Mouse (Mus musculus): Measurements from ENCODE around the gene Ctsl. TPM values are rescaled to one million over a fixed set of nuclear protein-coding genes. Genes with fewer than 3 reads are reported as not detected.

Ctsl gene
- polyA plus RNA-seq (2015; fragmentation: Nextera tagmentation; extraction: Ambion mirVana): 149 and 163 TPM in 2 replicates

DNA sequence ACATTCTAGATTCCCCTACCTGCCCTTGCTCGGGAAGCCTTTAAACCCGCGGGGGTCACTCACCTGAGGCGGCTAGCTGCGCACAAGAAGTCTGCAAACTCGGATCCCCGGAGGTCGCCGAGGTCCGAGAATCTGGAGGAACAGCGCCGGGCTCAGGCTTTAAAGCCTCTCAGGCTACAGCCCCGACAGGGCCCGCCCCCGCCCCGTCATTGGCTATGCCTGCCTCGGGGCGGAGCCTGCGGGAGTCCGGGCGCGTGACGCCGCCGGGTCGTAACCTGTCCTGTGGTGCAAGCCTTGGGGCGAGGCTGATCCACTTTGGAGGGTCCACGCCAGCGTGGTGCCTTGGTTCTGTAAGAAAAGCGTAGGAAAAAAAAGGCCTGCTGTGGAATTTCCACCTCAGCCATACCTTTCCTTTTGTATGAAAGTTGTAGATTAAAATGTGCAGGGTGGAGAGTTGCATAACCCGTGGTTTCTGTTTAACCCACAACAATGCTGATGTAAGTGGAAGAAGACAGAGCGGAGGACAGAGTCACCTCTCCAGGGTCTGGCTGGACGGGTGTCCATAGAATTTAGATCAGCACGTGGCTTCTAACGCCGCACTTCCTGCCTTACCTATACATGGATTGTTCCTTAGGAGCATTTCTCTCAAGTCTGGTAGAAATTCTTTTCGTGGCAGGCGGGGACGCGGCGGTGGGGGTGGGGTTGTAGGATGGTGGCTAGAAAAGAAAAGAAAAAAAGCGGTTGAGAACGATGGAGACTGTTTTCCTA lies at the start of gene Ctsl:
Gene Ctsl (minus strand): TSS at position 718 of the 768 bp plus-strand sequence.

GRCm38 (mm10) chr13:64312024-64312915 lies 58.4 kb downstream of the Ctsl start, which contains the start of gene Aaed1:
Gene Aaed1 (minus strand): TSS chr13:64312710.

Other genes starting within 250 kb of the Ctsl start
- gene Slc35d2, start 241.5 kb downstream of the Ctsl start, polyA plus RNA-seq (2015; fragmentation: Nextera tagmentation; extraction: Ambion mirVana): 2.7 and 4.6 TPM in 2 replicates
- gene Zfp367, start 217.7 kb downstream of the Ctsl start, polyA plus RNA-seq (2015; fragmentation: Nextera tagmentation; extraction: Ambion mirVana): 9.5 and 9.7 TPM in 2 replicates
- 20.9 and 21.3 TPM in 2 replicates for gene Habp4, start 209.1 kb downstream of the Ctsl start, polyA plus RNA-seq (2015; fragmentation: Nextera tagmentation; extraction: Ambion mirVana)
- 2.6 and 2.8 TPM in 2 replicates for gene Cdc14b, start 95.6 kb downstream of the Ctsl start, polyA plus RNA-seq (2015; fragmentation: Nextera tagmentation; extraction: Ambion mirVana)
- gene Aaed1, start 58.2 kb downstream of the Ctsl start, polyA plus RNA-seq (2015; fragmentation: Nextera tagmentation; extraction: Ambion mirVana): 49.1 and 53.8 TPM in 2 replicates
- gene Cdk20, start 61.4 kb upstream of the Ctsl start, polyA plus RNA-seq (2015; fragmentation: Nextera tagmentation; extraction: Ambion mirVana): 5.3 and 6.5 TPM in 2 replicates
- gene Fam240b, start 126.9 kb upstream of the Ctsl start, polyA plus RNA-seq (2015; fragmentation: Nextera tagmentation; extraction: Ambion mirVana): 0.35 and 0.53 TPM in 2 replicates

All from skeletal muscle tissue, postnatal 0 days (tissue).